In the genomic region with DNA sequence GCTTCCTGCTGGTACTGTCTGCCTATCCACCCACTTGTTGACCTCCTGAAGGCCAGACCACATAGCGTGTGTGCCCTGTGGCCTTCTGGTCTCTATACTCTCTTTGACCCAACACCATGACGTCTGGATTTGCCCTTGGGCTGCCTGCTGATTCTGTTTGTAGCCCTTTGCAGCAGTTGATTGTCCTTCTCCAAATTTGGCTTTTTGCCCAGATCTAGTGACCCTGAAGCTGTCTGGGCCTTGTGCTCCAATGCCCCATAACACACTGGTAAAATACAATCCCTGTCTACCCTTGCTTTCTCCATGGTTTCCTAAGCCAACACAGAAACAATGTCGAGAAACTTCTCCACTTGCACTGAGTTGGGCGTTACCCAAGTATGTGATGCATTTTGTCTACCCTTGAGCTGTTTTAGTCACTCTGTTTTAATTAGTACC, we compare ENCODE assay signal across 14 mouse cellular contexts.
DNase-seq lines count a peak whose midpoint lies in the region; ATAC-seq lines count a peak whose summit lies in the region.
"Had no signal": no experiment of that assay in that cellular context is flagged by ENCODE, and none has a peak within 500 bp of the region (broad histone marks: within the 10 kb centered on the region; RNA-seq: fewer than 3 reads in every experiment).

No protein-coding gene starts in this region.

- no peak overlapping the region for H3K9ac ChIP-seq in kidney, embryonic 16.5 days (replicated peaks; ENCODE audit: low read length)
- H3K9ac ChIP-seq in hindbrain, embryonic 16.5 days (ENCODE audit: low read depth, low read length) = no peak overlapping the region
- H3K9ac ChIP-seq: embryonic facial prominence, embryonic 15.5 days; lung, embryonic 15.5 days had no signal

- H3K36me3 ChIP-seq in kidney, embryonic 16.5 days (ENCODE audit: insufficient read depth, low read length) = no peaks in the 10 kb centered on the region
- no peaks in the 10 kb centered on the region for H3K36me3 ChIP-seq in hindbrain, embryonic 16.5 days (ENCODE audit: control insufficient read depth, insufficient read depth, low read length)
- H3K36me3 ChIP-seq: embryonic facial prominence, embryonic 15.5 days; lung, embryonic 15.5 days had no signal

- H3K27ac ChIP-seq in kidney, embryonic 16.5 days (ENCODE audit: low read length) = no peak overlapping the region
- H3K27ac ChIP-seq in hindbrain, embryonic 16.5 days (ENCODE audit: low read depth, low read length) = no peak overlapping the region
- H3K27ac ChIP-seq: embryonic facial prominence, embryonic 15.5 days; lung, embryonic 15.5 days had no signal

- WGBS in kidney, embryonic 16.5 days = 74% methylated on average over 4 of the region's 4 CpGs
- 29% methylated on average over 4 of the region's 4 CpGs for WGBS in hindbrain, embryonic 16.5 days

- H3K4me3 ChIP-seq in kidney, embryonic 16.5 days (ENCODE audit: low read length) = no peak overlapping the region
- no peak overlapping the region for H3K4me3 ChIP-seq in hindbrain, embryonic 16.5 days (ENCODE audit: low read length)
- H3K4me3 ChIP-seq: embryonic facial prominence, embryonic 15.5 days; lung, embryonic 15.5 days had no signal

- no peak for ATAC-seq in kidney, embryonic 16.5 days (ENCODE audit: low FRiP score, low TSS enrichment)
- ATAC-seq in hindbrain, embryonic 16.5 days = peak; percentile 63; the same call in 1 of the 2 replicates
- ATAC-seq: CD4-positive, CD25-positive, alpha-beta regulatory T cell, adult 4 months had no signal

- H3K27me3 ChIP-seq in kidney, embryonic 16.5 days (ENCODE audit: insufficient read depth, low read length) = no peaks in the 10 kb centered on the region
- no peaks in the 10 kb centered on the region for H3K27me3 ChIP-seq in hindbrain, embryonic 16.5 days (replicated peaks; ENCODE audit: control insufficient read depth, insufficient read depth, low read length)
- H3K27me3 ChIP-seq: embryonic facial prominence, embryonic 15.5 days; lung, embryonic 15.5 days had no signal

- H3K4me1 ChIP-seq in kidney, embryonic 16.5 days (ENCODE audit: insufficient read depth, low read length) = 0 out of 2 replicates have a peak, but pooled peaks cover 2% of the 10 kb centered on the region
- no peaks in the 10 kb centered on the region for H3K4me1 ChIP-seq in hindbrain, embryonic 16.5 days (ENCODE audit: control insufficient read depth, insufficient read depth, low read depth, low read length)
- H3K4me1 ChIP-seq: lung, embryonic 15.5 days had no signal

- DNase-seq in kidney, adult 9 months = peak; percentile 9
- DNase-seq in ZHBTc4 (ENCODE audit: low read depth, low spot score) = peak; percentile 6
- DNase-seq in embryo, embryonic 11 days = peak; percentile 46
- no peak for DNase-seq in lung, postnatal 14 days
- DNase-seq in lung, postnatal 4 days = no peak
- no peak for DNase-seq in heart, adult 11 months
- DNase-seq: gastrocnemius, postnatal 36 days; heart, postnatal 14 days; layer of hippocampus, postnatal 36 days had no signal

- no peak overlapping the region for H3K4me2 ChIP-seq in kidney, embryonic 16.5 days (replicated peaks; ENCODE audit: low read depth, low read length)
- H3K4me2 ChIP-seq in hindbrain, embryonic 16.5 days (ENCODE audit: low read length) = no peak overlapping the region
- H3K4me2 ChIP-seq: embryonic facial prominence, embryonic 15.5 days; lung, embryonic 15.5 days had no signal

- no peaks in the 10 kb centered on the region for H3K9me3 ChIP-seq in kidney, embryonic 16.5 days (ENCODE audit: low read length)
- H3K9me3 ChIP-seq in hindbrain, embryonic 16.5 days (ENCODE audit: control insufficient read depth, low read length) = no peaks in the 10 kb centered on the region
- H3K9me3 ChIP-seq: embryonic facial prominence, embryonic 15.5 days; lung, embryonic 15.5 days had no signal

Comparison
In these comparisons a context has a peak if more than half of its experiments do, and no peak if none do; other contexts are left out.
1. DNase-seq: peak in kidney, adult 9 months (single experiment), ZHBTc4 (single experiment) and embryo, embryonic 11 days (single experiment); none in lung, postnatal 14 days (single experiment), lung, postnatal 4 days (0 of 2) and heart, adult 11 months (single experiment).